Mouse (Mus musculus): Measurements from ENCODE around the gene Wfdc6b. TPM values are rescaled to one million over a fixed set of nuclear protein-coding genes. Genes with fewer than 3 reads are reported as not detected.
"Not testable (repeated sequence)": the region's sequence is repeated elsewhere in the genome, so short reads cannot be mapped to it uniquely, and the experiment has no call there.

Wfdc6b gene
- not detected for polyA plus RNA-seq (2017; shearing (Covaris generic))

- not testable (repeated sequence) for ATAC-seq
Measured at GRCm38 (mm10) chr2:164613471-164613870, at the start of gene Wfdc6b, which contains the start of gene Wfdc8. Gene Wfdc6b, plus strand, starts transcription at chr2:164613522. Gene Wfdc8, minus strand, starts transcription at chr2:164613626.

GRCm38 (mm10) chr2:164564346-164564745 is 49.0 kb upstream of the Wfdc6b start:
- ATAC-seq, result no peak

- no peak for ATAC-seq
Measured at GRCm38 (mm10) chr2:164566997-164567396, 46.3 kb upstream of the Wfdc6b start.

DNA sequence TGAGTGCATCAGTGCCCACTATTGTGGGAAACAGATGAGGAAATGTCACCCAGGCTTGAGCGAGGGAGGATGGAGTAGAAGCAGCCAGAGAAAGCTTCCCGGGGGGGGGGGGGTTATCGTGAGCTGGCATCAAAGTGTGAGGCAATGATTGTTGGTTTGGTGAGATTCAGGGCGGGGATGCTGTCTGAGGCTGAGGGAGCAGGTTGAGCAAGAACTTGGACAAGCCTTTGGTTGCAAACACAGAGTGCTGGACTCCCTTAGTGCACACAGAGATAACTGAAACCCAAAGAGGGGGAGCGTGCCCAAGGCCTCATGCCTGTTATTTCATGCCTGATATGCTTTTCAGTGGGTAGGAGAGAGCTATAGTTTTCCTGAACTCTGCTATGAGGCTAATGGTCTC is 45.9 kb upstream of the Wfdc6b start:
- ATAC-seq, result no peak

DNA sequence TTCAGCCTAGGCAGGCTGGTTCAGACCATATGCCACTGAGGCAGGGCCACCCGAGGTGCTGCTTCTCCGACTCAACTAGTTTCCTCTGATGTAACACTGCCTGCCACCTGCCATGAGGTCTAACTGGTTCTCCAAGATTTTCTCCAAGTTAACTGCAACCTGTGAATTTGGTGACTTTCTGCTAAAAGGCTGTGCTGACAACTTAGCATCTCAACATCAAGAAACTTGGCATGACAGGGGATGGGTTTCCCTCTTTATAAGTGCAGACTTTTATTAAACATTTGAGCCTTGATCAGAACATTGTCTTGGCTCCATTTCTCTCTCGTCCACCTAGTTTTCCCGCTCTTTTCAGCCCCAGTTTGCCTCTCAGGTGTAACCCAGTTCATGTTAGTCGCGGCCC is 40.0 kb upstream of the Wfdc6b start, which contains the start of gene Spint3:
Gene Spint3 (minus strand): TSS at position 101 of the 400 bp plus-strand sequence.
- not testable (repeated sequence) for ATAC-seq

GRCm38 (mm10) chr2:164585025-164585725 is 28.1 kb upstream of the Wfdc6b start, which contains the start of gene Wfdc6a:
Gene Wfdc6a, minus strand, starts transcription at chr2:164585447.
- ATAC-seq, result not testable (repeated sequence)

DNA sequence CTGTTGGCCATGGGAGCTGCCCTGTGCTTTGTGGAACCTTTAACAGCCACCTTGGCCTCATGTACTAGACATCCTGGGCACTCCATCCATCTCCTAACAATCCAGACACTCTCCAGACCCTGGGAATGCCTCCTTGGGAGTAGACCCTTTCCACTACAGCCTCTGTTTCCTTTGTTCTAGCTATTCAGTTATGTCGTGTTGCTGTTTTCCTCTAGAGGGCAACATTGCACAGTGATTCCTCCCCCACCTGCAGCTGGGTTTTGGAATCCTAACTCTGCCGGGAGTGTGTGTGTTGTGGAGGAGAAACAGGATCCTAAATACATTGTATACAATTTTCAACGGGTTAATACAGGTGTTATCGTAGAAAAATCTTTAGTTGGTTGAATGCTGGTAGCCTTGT is 21.3 kb upstream of the Wfdc6b start:
- ATAC-seq, result no peak

GRCm38 (mm10) chr2:164593494-164593893 is 19.8 kb upstream of the Wfdc6b start, which contains the start of gene Eppin:
Gene Eppin, minus strand, starts transcription at chr2:164593594.
- ATAC-seq, result no peak

- no peak for ATAC-seq
Measured at GRCm38 (mm10) chr2:164600179-164600578, 13.1 kb upstream of the Wfdc6b start.

DNA sequence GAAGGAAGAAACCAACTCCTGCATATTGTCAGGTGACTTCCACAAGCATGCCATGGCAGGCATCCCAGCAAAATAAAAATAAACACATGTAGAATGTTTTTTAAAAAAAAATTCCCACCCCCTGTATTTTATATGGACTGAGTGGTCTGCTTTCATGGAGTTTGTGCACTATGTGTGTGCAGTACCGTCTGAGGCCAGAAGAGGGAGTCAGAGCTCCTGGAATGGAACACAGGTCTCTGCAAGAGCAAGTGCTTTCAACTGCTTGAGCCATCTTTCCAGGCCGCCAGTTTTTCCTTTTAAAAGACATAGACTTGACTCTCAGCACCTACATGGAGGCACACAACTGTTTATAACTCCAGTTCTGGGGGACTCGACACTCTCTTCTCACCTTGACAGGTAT is 9.8 kb upstream of the Wfdc6b start:
- ATAC-seq, result no peak

DNA sequence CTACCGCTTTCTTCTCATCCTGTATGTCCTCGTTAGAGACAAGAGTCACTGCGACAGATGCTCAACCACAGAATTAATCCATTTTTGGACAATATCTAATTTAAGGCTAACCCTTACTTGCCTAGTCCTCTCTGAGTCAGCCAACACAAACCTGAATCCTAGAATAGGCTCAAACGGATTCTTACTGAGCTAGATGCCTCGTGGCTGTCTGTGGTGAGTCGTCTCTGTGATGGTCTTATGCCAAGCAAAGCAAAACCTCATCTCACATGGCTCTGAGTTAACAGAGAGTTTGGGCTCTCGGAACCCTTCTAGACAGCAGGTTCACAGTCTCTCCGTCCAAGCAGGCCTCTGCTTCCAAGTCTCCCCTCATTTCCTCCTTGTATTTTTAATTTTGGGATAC is 8.9 kb upstream of the Wfdc6b start:
- no peak for ATAC-seq

- ATAC-seq, result no peak
Measured at GRCm38 (mm10) chr2:164608781-164609180, 4.5 kb upstream of the Wfdc6b start.

DNA sequence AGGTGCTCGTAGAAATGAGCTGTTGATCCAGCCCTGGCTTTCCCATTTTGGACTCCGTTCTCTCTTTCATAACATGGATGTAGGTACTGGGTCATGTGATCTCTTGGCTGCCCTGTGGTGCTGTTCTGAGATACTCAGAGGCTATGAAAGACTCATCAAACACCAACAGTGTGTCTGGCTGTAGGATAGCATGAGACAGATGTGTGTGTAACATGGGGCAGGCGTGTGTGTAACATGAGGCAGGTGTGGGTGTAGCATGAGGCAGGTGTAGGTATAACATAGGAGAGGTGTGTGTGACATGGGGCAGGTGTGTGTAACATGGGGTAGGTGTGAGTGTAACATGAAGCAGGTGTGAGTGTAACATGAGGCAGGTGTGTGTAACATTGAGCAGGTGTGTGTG is 2.1 kb downstream of the Wfdc6b start:
- no peak for ATAC-seq

GRCm38 (mm10) chr2:164619050-164619449 is 5.7 kb downstream of the Wfdc6b start:
- no peak for ATAC-seq

- no peak for ATAC-seq
Measured at GRCm38 (mm10) chr2:164621775-164622174, 8.5 kb downstream of the Wfdc6b start.

- ATAC-seq, result no peak
Measured at GRCm38 (mm10) chr2:164635266-164635665, 21.9 kb downstream of the Wfdc6b start.

DNA sequence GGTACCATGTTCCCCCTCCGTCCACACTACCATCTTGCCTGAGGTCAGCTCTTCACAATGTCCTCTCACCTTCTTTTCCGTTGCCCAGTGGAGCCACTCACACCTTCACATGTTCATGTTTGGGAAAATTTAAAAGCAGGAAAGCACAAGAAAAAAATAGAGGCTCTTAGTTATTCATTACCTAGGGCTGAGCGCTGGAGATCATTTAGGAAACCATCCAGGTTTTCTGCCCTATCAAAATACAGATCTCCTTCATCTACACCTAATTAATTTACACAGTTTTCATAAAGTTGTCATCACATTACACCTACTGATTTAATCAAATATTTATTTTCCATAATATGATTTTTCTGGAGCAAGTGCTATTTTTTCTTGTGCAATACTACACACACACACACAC is 25.4 kb downstream of the Wfdc6b start, which contains the start of gene Wfdc16:
Gene Wfdc16 (minus strand): TSS at position 101 of the 400 bp plus-strand sequence.
- ATAC-seq, result no peak

GRCm38 (mm10) chr2:164641129-164641528 is 27.8 kb downstream of the Wfdc6b start:
- no peak for ATAC-seq

DNA sequence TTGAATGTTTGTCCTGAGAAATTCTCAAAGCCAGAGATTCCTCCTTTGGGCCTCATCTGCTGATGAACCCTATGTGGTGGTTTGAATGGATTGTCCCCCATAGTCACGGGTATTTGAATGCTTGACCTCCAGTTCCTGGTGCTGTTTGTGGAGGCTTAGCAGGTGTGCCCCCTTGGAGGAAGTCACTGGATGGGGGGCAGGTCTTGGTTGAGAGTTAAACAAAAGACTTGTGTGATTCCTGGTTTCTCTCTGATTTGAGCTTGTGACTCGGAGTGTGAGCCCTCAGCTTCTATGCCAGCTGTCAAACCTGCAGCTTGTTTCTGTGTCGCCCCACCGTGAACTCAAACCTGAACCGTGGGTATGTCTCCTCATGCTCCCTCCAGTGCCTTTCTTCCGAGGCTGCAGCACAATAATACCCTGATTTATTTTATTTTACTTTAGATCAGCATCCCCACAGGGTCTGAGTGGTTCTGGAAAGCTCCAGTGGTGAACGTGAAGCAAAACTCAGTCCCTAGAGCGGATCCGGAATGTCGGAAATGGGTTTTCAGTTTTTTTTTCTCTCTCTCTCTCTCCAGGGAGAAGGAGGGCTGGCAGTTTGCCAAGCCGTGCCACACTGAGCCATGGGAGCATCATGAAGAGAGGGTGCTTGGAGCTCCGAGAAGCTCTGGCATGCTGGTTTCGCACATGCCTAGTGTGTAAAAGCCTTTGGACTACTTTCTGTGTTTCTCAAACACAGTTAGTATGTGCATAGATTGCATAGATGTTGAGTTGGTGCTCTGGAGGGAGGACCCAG is 28.8 kb downstream of the Wfdc6b start:
- ATAC-seq, result no peak

DNA sequence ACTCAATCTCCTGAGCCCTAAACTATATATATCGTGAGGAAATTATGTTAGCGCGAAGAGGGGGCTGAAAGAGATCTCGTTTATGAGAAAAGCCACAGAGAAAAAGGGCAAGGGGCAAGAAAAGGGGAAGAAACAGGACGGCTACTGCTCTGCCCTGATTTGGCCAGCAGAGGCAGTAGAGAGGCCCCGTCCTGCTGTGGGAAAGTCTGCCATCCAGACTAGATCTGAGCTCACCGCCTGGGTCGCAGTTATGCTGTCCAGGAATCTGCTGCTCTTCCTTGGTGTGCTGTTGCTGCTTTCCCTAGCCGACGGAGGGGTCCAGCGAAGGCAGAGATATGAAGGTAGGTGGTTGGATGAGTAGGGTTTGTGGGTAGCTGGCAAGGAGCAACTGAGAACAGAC is 42.5 kb downstream of the Wfdc6b start, which contains the start of gene Wfdc10:
Gene Wfdc10 (plus strand): TSS at position 189 of the 400 bp plus-strand sequence.
- ATAC-seq, result no peak

DNA sequence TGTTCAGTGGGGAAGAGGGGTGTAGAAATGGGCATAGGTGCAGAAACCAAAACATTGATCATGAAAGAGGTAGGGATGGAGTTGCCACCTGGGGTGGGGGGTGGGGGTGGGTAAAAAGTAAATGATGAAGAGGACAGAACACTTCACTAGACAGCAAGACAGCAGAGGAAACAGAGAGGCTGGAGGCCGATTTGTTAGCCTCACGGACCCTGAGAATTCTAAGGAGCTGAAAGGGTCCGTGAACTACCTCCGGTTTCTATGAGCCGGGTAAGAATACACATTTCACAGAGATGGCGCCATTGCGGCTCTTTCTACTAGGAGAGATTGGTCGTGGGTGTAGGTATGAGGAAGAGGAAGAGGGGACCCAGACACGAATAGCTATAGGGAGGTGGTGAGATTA is 43.2 kb downstream of the Wfdc6b start, which contains the start of gene Wfdc9:
Gene Wfdc9 (minus strand): TSS at position 101 of the 400 bp plus-strand sequence.
- no peak for ATAC-seq

GRCm38 (mm10) chr2:164664851-164665250 is 51.5 kb downstream of the Wfdc6b start:
- ATAC-seq, result no peak
